Mouse (Mus musculus) kidney, embryonic 15.5 days (tissue): ENCODE data around the gene Sox6. TPM values are rescaled to one million over a fixed set of nuclear protein-coding genes. Genes with fewer than 3 reads are reported as not detected.

Experiments
- ATAC-seq: fragments of 200-750 bp; cut with Nextera tagmentation; replicated peaks from 2 replicates; pipeline ENCODE4 v1.8.0; 2017; ENCODE audit warnings: moderate TSS enrichment; ENCODE audit not compliant: low FRiP score
- H3K27ac ChIP-seq: fragments of 300-500 bp; sonication (generic); 2 replicates; pipeline ENCODE4 v1.5.1; 2015; ENCODE audit warnings: mild to moderate bottlenecking, inconsistent platforms
- H3K27me3 ChIP-seq: fragments of 300-500 bp; sonication (generic); 2 replicates; pipeline ENCODE4 v1.6.1; 2015; ENCODE audit warnings: inconsistent platforms
- H3K36me3 ChIP-seq: fragments of 300-500 bp; sonication (generic); 2 replicates; pipeline ENCODE4 v1.6.1; 2015; ENCODE audit warnings: inconsistent platforms
- H3K4me1 ChIP-seq: fragments of 300-500 bp; sonication (generic); 2 replicates; pipeline ENCODE4 v1.6.1; 2015; ENCODE audit warnings: inconsistent platforms
- H3K4me2 ChIP-seq: fragments of 300-500 bp; sonication (generic); 2 replicates; pipeline ENCODE4 v1.6.1; 2015; ENCODE audit warnings: moderate library complexity, mild to moderate bottlenecking, inconsistent platforms
- H3K4me3 ChIP-seq: fragments of 300-500 bp; sonication (generic); replicated peaks from 2 replicates; pipeline ENCODE4 v1.5.1; 2015; ENCODE audit warnings: mild to moderate bottlenecking, inconsistent platforms
- H3K9ac ChIP-seq: fragments of 300-500 bp; sonication (generic); 2 replicates; pipeline ENCODE4 v1.6.1; 2015; ENCODE audit warnings: mild to moderate bottlenecking, inconsistent platforms
- H3K9me3 ChIP-seq: fragments of 300-500 bp; sonication (generic); replicated peaks from 2 replicates; pipeline ENCODE4 v1.6.1; 2016; ENCODE audit warnings: inconsistent platforms
- WGBS: fragments of 180-500 bp; shearing (Covaris S2); methylation state at CpG from one replicate; pipeline ENCODE4 v1.1.7; 2015; ENCODE audit warnings: mixed read lengths; 5-methylcytosine and 5-hydroxymethylcytosine counted together
- polyA plus RNA-seq: library from polyadenylated mRNA; unstranded; fragments of >200 nt; fragmentation: Nextera tagmentation; extraction: Ambion mirVana; gene quantifications from 2 replicates; pipeline ENCODE4 v1.2.1, GENCODE M21; 2015

Gene Sox6
- polyA plus RNA-seq, 1 experiment from 2014 or later: 20.2 TPM

- Histone ChIP-seq H3K27me3 (no peaks in the 10 kb centered on the region; the same call in 1 of the 2 replicates), H3K9ac (no peak overlapping the region), H3K27ac (no peak overlapping the region), H3K9me3 (no peaks in the 10 kb centered on the region), H3K36me3 (no peaks in the 10 kb centered on the region), H3K4me3 (no peak overlapping the region), H3K4me2 (no peak overlapping the region), H3K4me1 (no peaks in the 10 kb centered on the region)
- 82% methylated on average over 5 of the region's 5 CpGs for WGBS
- no peak for ATAC-seq
Measured at GRCm38 (mm10) chr7:115939292-115939691, 99.3 kb downstream of the Sox6 start.

GRCm38 (mm10) chr7:115936908-115937307, 101.7 kb downstream of the Sox6 start:
- H3K9me3 ChIP-seq: no peaks in the 10 kb centered on the region
- H3K9ac ChIP-seq: no peak overlapping the region
- 70% methylated on average over 1 of the region's 1 CpGs for WGBS
- no peak overlapping the region for H3K4me3 ChIP-seq
- no peaks in the 10 kb centered on the region; the same call in 1 of the 2 replicates for H3K27me3 ChIP-seq
- H3K4me1 ChIP-seq: no peaks in the 10 kb centered on the region
- H3K36me3 ChIP-seq: no peaks in the 10 kb centered on the region
- no peak overlapping the region for H3K27ac ChIP-seq
- no peak for ATAC-seq
- no peak overlapping the region for H3K4me2 ChIP-seq

- peaks cover 13% of the 10 kb centered on the region; the same call in 1 of the 2 replicates for H3K27me3 ChIP-seq
- H3K9ac ChIP-seq: no peak overlapping the region
- 85% methylated on average over 1 of the region's 1 CpGs for WGBS
- H3K4me1 ChIP-seq: no peaks in the 10 kb centered on the region
- no peaks in the 10 kb centered on the region for H3K36me3 ChIP-seq
- no peak overlapping the region for H3K4me3 ChIP-seq
- no peak for ATAC-seq
- H3K9me3 ChIP-seq: no peaks in the 10 kb centered on the region
- no peak overlapping the region for H3K27ac ChIP-seq
- H3K4me2 ChIP-seq: no peak overlapping the region
Measured at GRCm38 (mm10) chr7:115915338-115915737, 123.3 kb downstream of the Sox6 start.

- Histone ChIP-seq H3K4me2 (no peak overlapping the region), H3K9me3 (no peaks in the 10 kb centered on the region), H3K4me1 (no peaks in the 10 kb centered on the region), H3K9ac (no peak overlapping the region), H3K4me3 (no peak overlapping the region), H3K36me3 (no peaks in the 10 kb centered on the region), H3K27ac (no peak overlapping the region), H3K27me3 (no peaks in the 10 kb centered on the region)
- ATAC-seq: no peak
- WGBS: 100% methylated on average over 1 of the region's 1 CpGs
Measured at GRCm38 (mm10) chr7:115910313-115910712, 128.3 kb downstream of the Sox6 start.

GRCm38 (mm10) chr7:115904798-115905207, 133.8 kb downstream of the Sox6 start:
- H3K4me3 ChIP-seq: no peak overlapping the region
- ATAC-seq: no peak
- no peaks in the 10 kb centered on the region for H3K4me1 ChIP-seq

GRCm38 (mm10) chr7:115903931-115904797, 134.4 kb downstream of the Sox6 start:
- H3K27ac ChIP-seq: no peak overlapping the region
- H3K4me1 ChIP-seq: no peaks in the 10 kb centered on the region
- ATAC-seq: no peak
- no peak overlapping the region for H3K4me2 ChIP-seq
- no peaks in the 10 kb centered on the region for H3K9me3 ChIP-seq
- no peak overlapping the region for H3K9ac ChIP-seq
- no peaks in the 10 kb centered on the region for H3K36me3 ChIP-seq
- H3K27me3 ChIP-seq: no peaks in the 10 kb centered on the region
- WGBS: 66% methylated on average over 5 of the region's 5 CpGs
- no peak overlapping the region for H3K4me3 ChIP-seq

More at GRCm38 (mm10) chr7:115904798-115905207, 133.8 kb downstream of the Sox6 start:
- H3K27ac ChIP-seq: no peak overlapping the region
- no peaks in the 10 kb centered on the region for H3K36me3 ChIP-seq
- H3K9me3 ChIP-seq: no peaks in the 10 kb centered on the region
- 60% methylated on average over 9 of the region's 9 CpGs for WGBS
- H3K27me3 ChIP-seq: no peaks in the 10 kb centered on the region
- no peak overlapping the region for H3K4me2 ChIP-seq
- no peak overlapping the region for H3K9ac ChIP-seq

- no peaks in the 10 kb centered on the region for H3K27me3 ChIP-seq
- H3K9me3 ChIP-seq: no peaks in the 10 kb centered on the region
- no peak overlapping the region for H3K9ac ChIP-seq
- no peaks in the 10 kb centered on the region for H3K4me1 ChIP-seq
- no peak overlapping the region for H3K27ac ChIP-seq
- H3K4me2 ChIP-seq: no peak overlapping the region
- 57% methylated on average over 1 of the region's 1 CpGs for WGBS
- ATAC-seq: no peak
- no peaks in the 10 kb centered on the region for H3K36me3 ChIP-seq
- no peak overlapping the region for H3K4me3 ChIP-seq
Measured at GRCm38 (mm10) chr7:115903368-115903767, 135.2 kb downstream of the Sox6 start.

- Histone ChIP-seq H3K27ac (no peak overlapping the region), H3K4me2 (no peak overlapping the region), H3K9ac (no peak overlapping the region), H3K4me1 (no peaks in the 10 kb centered on the region), H3K9me3 (no peaks in the 10 kb centered on the region), H3K27me3 (0 out of 2 replicates have a peak, but pooled peaks cover 3% of the 10 kb centered on the region), H3K4me3 (no peak overlapping the region), H3K36me3 (no peaks in the 10 kb centered on the region)
- no peak for ATAC-seq
- WGBS: 81% methylated on average over 6 of the region's 6 CpGs
Measured at GRCm38 (mm10) chr7:115895831-115896230, 142.8 kb downstream of the Sox6 start.

- 80% methylated on average over 4 of the region's 4 CpGs for WGBS
- Histone ChIP-seq H3K4me1 (no peaks in the 10 kb centered on the region), H3K27ac (no peak overlapping the region), H3K9ac (no peak overlapping the region), H3K9me3 (no peaks in the 10 kb centered on the region), H3K36me3 (no peaks in the 10 kb centered on the region), H3K27me3 (0 out of 2 replicates have a peak, but pooled peaks cover 3% of the 10 kb centered on the region), H3K4me3 (no peak overlapping the region), H3K4me2 (no peak overlapping the region)
- ATAC-seq: peak; percentile 66; the same call in 1 of the 2 replicates
Measured at GRCm38 (mm10) chr7:115895028-115895671, 143.4 kb downstream of the Sox6 start.

GRCm38 (mm10) chr7:115891482-115891881, 147.1 kb downstream of the Sox6 start:
- Histone ChIP-seq H3K4me1 (no peaks in the 10 kb centered on the region), H3K27ac (no peak overlapping the region), H3K4me2 (no peak overlapping the region), H3K9me3 (no peaks in the 10 kb centered on the region), H3K27me3 (0 out of 2 replicates have a peak, but pooled peaks cover 3% of the 10 kb centered on the region), H3K36me3 (no peaks in the 10 kb centered on the region), H3K9ac (no peak overlapping the region), H3K4me3 (no peak overlapping the region)
- WGBS: 60% methylated on average over 3 of the region's 3 CpGs
- ATAC-seq: peak; percentile 64; the same call in 1 of the 2 replicates

GRCm38 (mm10) chr7:115889926-115890325, 148.7 kb downstream of the Sox6 start:
- H3K27ac ChIP-seq: no peak overlapping the region
- no peaks in the 10 kb centered on the region for H3K27me3 ChIP-seq
- H3K4me1 ChIP-seq: no peaks in the 10 kb centered on the region
- no peak overlapping the region for H3K4me3 ChIP-seq
- no peaks in the 10 kb centered on the region for H3K36me3 ChIP-seq
- 87% methylated on average over 7 of the region's 7 CpGs for WGBS
- H3K4me2 ChIP-seq: no peak overlapping the region
- no peak overlapping the region for H3K9ac ChIP-seq
- no peak for ATAC-seq
- H3K9me3 ChIP-seq: no peaks in the 10 kb centered on the region

GRCm38 (mm10) chr7:115888561-115888960, 150.0 kb downstream of the Sox6 start:
- 97% methylated on average over 1 of the region's 1 CpGs for WGBS
- no peak overlapping the region for H3K4me3 ChIP-seq
- H3K9ac ChIP-seq: no peak overlapping the region
- no peak overlapping the region for H3K27ac ChIP-seq
- no peak overlapping the region for H3K4me2 ChIP-seq
- H3K36me3 ChIP-seq: no peaks in the 10 kb centered on the region
- ATAC-seq: no peak
- no peaks in the 10 kb centered on the region for H3K4me1 ChIP-seq
- no peaks in the 10 kb centered on the region for H3K9me3 ChIP-seq
- H3K27me3 ChIP-seq: no peaks in the 10 kb centered on the region
